Mouse (Mus musculus) ES-E14 (cell line): ENCODE measurements around the gene Lingo3. TPM values are rescaled to one million over a fixed set of nuclear protein-coding genes. Genes with fewer than 3 reads are reported as not detected.

Experiments
- DNase-seq: peaks from one replicate; pipeline ENCODE4 v3.0.0-alpha.2; 2013; ENCODE audit warnings: low read depth, low spot score
- H3K27ac ChIP-seq: 2 replicates; pipeline ENCODE4 v1.5.1; 2012; ENCODE audit warnings: low read depth, mild to moderate bottlenecking, low read length, moderate library complexity, mixed read lengths; ENCODE audit not compliant: poor library complexity, insufficient read depth, severe bottlenecking
- H3K36me3 ChIP-seq: 2 replicates; pipeline ENCODE4 v1.6.1; 2012; ENCODE audit warnings: mild to moderate bottlenecking, low read length, moderate library complexity, mixed read lengths; ENCODE audit not compliant: control insufficient read depth, poor library complexity, insufficient read depth, severe bottlenecking
- H3K4me1 ChIP-seq, 2 experiments: fragments of 150-350 bp in 1 of 2; sonication (generic) in 1 of 2; 2 replicates each; pipeline ENCODE4 v1.6.1; 2012; ENCODE audit warnings: low read length in 2 of 2, mild to moderate bottlenecking in 1 of 2, mixed read lengths in 1 of 2; ENCODE audit not compliant: control insufficient read depth in 2 of 2, insufficient read depth in 2 of 2, poor library complexity in 1 of 2
- H3K4me3 ChIP-seq, 2 experiments: fragments of 150-350 bp in 1 of 2; sonication (generic) in 1 of 2; 2 replicates each; pipeline ENCODE4 v1.5.1; 2012; ENCODE audit warnings: low read length in 2 of 2, low read depth in 1 of 2, mild to moderate bottlenecking in 1 of 2, mixed read lengths in 1 of 2; ENCODE audit not compliant: insufficient read depth in 1 of 2, poor library complexity in 1 of 2, severe bottlenecking in 1 of 2
- H3K9ac ChIP-seq: 2 replicates; pipeline ENCODE4 v1.6.1; 2012; ENCODE audit warnings: low read depth, mild to moderate bottlenecking, low read length, mixed read lengths; ENCODE audit not compliant: poor library complexity, insufficient read depth, severe bottlenecking
- H3K9me3 ChIP-seq: fragments of 150-350 bp; sonication (generic); 2 replicates; pipeline ENCODE4 v1.6.1; 2012; ENCODE audit warnings: low read depth, mild to moderate bottlenecking, low read length; ENCODE audit not compliant: control insufficient read depth, insufficient read depth
- CHD2 ChIP-seq: IDR thresholded peaks from 2 replicates; pipeline ENCODE4 v1.6.1; 2014; ENCODE audit warnings: mild to moderate bottlenecking, low read depth, low read length, inconsistent platforms
- HCFC1 ChIP-seq: IDR thresholded peaks from 2 replicates; pipeline ENCODE4 v1.6.1; 2012; ENCODE audit warnings: low read length, inconsistent platforms, borderline replicate concordance; ENCODE audit not compliant: insufficient read depth
- MAFK ChIP-seq: IDR thresholded peaks from 2 replicates; pipeline ENCODE4 v1.6.1; 2014; ENCODE audit warnings: mild to moderate bottlenecking, low read depth, low read length, inconsistent platforms; ENCODE audit not compliant: insufficient read depth
- ZC3H11A ChIP-seq: IDR thresholded peaks from 2 replicates; pipeline ENCODE4 v1.6.1; 2012; ENCODE audit warnings: low read depth, mild to moderate bottlenecking, inconsistent platforms, low read length, borderline replicate concordance
- ZNF384 ChIP-seq: IDR thresholded peaks from 2 replicates; pipeline ENCODE4 v1.6.1; 2012; ENCODE audit warnings: low read depth, low read length, inconsistent platforms
- in situ Hi-C, 2 experiments: fragments of 600-800 bp; cut with MboI; formaldehyde crosslinking; loops; one replicate each; pipeline ENCODE4 v1.15.1; 2025; ENCODE audit warnings: low sequenced_read_pairs in 2 of 2, inconsistent platforms in 1 of 2; ENCODE audit not compliant: unreplicated experiment in 2 of 2
- total RNA-seq: library from RNA; depleted of rRNA; stranded (reverse); fragments of 300-350 nt; gene quantifications from 2 replicates; pipeline ENCODE4 v1.2.3, GENCODE M21; 2012; rRNA removed

Lingo3 gene
- total RNA-seq, 1 experiment, result 2.4 TPM

DNA sequence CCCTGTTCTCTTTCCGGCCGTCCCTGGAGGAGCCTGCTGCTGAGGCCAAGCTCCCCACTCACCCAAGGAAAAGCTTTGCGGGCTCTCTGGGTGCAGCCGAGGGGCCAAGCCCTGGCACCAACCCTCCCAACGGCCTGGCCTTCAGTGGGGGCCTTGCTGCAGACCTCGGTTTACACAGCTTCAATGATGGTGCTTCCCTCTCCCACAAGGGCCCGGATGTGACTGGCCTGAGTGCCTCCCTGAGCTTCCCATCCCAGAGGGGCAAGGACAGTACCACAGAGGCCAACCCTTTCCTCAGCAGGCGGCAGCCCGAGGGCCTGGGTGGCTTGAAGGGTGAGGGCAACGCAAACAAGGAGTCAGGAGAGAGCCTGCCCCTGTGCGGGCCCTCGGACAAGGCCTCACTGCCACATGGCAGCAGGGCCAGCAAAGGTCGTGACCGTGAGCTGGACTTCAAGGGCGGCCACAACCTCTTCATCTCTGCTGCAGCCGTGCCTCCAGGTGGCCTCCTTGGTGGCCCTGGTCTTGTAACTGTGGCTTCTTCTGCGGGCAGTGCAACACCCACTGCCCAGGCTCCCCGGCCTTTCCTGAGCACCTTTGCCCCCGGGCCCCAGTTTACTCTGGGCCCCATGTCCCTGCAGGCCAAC, 53.0 kb downstream of the Lingo3 start:
- Histone ChIP-seq H3K4me3 (no peak overlapping the region), H3K9me3 (no peaks in the 10 kb centered on the region), H3K4me1 (peaks cover 0 to 8% of the 10 kb centered on the region in 2 experiments; a peak in 1 of 4 replicates), H3K9ac (no peak overlapping the region), H3K36me3 (peaks cover 87% of the 10 kb centered on the region), H3K27ac (no peak overlapping the region)
- TF ChIP-seq CHD2, result no peak
- no peak for TF ChIP-seq HCFC1
- TF ChIP-seq ZC3H11A, result no peak
- no peak for TF ChIP-seq MAFK
- no peak for TF ChIP-seq ZNF384
- DNase-seq, result no peak
- in situ Hi-C loops, result no loop called here

DNA sequence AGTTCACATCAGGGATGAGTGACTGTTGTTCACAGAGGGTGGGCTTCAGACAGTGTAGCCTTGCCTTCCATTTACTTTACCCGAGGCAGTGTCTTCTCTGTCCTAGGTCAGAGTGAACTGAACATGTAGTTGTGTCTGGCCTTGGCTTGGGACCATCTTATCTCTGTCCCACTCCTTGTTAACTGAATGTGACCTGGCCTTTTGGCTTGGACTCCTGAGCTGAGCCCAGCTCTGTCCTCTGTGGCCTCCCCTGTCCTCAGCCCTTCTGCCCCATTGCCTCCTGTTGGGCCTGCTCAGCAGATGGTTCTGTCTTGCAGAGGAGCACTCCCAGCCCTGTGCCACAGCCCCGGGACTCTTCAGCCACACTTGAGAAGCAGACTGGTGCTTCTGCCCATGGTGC, 56.3 kb downstream of the Lingo3 start:
- DNase-seq, result no peak
- peaks cover 93% of the 10 kb centered on the region for H3K36me3 ChIP-seq
- H3K27ac ChIP-seq, result no peak overlapping the region
- in situ Hi-C loops, result no loop called here
- no peak overlapping the region for H3K9ac ChIP-seq
- H3K4me1 ChIP-seq, result peaks cover 0 to 7% of the 10 kb centered on the region in 2 experiments; a peak in 1 of 4 replicates
- TF ChIP-seq ZNF384, result no peak
- TF ChIP-seq CHD2, result no peak
- no peak for TF ChIP-seq MAFK
- TF ChIP-seq HCFC1, result no peak
- TF ChIP-seq ZC3H11A, result no peak
- H3K9me3 ChIP-seq, result no peaks in the 10 kb centered on the region
- no peak overlapping the region for H3K4me3 ChIP-seq

DNA sequence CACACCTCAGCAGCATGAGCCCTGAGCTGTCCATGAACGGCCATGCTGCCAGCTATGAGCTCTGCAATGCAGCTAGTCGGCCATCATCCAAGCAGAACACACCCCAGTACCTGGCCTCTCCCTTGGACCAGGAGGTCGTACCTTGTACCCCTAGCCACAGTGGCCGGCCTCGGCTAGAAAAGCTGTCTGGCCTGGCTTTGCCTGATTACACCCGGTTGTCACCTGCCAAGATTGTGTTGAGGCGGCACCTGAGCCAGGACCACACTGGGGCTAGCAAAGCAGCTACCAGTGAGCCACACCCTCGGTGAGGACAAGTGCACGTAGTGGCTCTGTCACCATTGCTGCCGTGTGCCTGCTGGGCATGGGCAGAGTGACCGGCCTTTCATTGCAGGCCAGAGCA, 57.9 kb downstream of the Lingo3 start:
- in situ Hi-C loops, result no loop called here
- TF ChIP-seq CHD2 (no peak), MAFK (no peak), ZNF384 (no peak), ZC3H11A (no peak), HCFC1 (no peak)
- Histone ChIP-seq H3K9ac (no peak overlapping the region), H3K9me3 (no peaks in the 10 kb centered on the region), H3K4me3 (no peak overlapping the region), H3K36me3 (peaks cover 95% of the 10 kb centered on the region), H3K4me1 (peaks cover 0 to 5% of the 10 kb centered on the region in 2 experiments; a peak in 1 of 4 replicates), H3K27ac (no peak overlapping the region)
- no peak for DNase-seq

DNA sequence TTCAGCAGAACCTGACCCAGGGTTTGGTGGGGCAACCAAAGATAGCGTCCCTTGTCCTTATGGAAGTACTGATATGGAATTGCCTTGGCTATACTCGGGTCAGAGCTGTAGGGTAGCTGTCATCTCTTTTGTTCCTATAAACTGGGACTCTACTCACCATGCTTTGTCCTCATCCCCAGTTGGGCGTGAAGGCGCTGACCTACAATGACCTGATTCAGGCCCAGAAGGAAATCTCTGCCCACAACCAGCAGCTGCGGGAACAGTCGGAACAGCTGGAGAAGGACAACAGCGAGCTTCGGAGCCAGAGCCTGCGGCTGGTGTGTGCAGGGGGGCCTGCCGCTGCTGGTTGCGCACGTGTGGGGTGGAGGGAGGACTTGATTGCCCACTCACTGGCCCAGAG, 59.0 kb downstream of the Lingo3 start:
- H3K4me1 ChIP-seq, result peaks cover 0 to 5% of the 10 kb centered on the region in 2 experiments; a peak in 1 of 4 replicates
- TF ChIP-seq CHD2 (no peak), ZNF384 (no peak), MAFK (no peak), HCFC1 (no peak), ZC3H11A (no peak)
- H3K9ac ChIP-seq, result no peak overlapping the region
- H3K27ac ChIP-seq, result no peak overlapping the region
- H3K4me3 ChIP-seq, result no peak overlapping the region
- no peak for DNase-seq
- in situ Hi-C loops, result no loop called here
- peaks cover 90% of the 10 kb centered on the region for H3K36me3 ChIP-seq
- no peaks in the 10 kb centered on the region for H3K9me3 ChIP-seq

DNA sequence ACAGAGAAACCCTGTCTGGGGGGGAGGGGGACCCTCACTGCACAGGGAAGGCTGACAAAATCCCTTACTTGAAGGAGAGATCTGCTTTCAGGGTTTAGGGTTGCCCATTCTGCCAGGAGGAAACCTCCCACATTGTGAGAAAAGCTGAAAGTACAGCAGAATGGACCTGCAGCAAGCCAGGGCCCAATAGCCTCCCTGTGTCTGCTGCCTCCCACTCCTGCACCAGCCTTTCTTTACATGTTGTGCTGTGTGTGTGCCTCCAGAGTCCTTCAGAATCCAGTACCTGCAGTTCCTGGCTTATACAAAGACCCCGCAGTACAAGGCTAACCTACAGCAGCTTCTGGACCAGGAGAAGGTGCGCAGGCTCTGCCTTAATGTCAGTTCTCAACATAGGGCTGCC, 59.5 kb downstream of the Lingo3 start:
- peaks cover 0 to 5% of the 10 kb centered on the region in 2 experiments; a peak in 1 of 4 replicates for H3K4me1 ChIP-seq
- in situ Hi-C loops, result no loop called here
- no peaks in the 10 kb centered on the region for H3K9me3 ChIP-seq
- DNase-seq, result no peak
- no peak overlapping the region for H3K4me3 ChIP-seq
- no peak for TF ChIP-seq CHD2
- no peak for TF ChIP-seq ZC3H11A
- TF ChIP-seq ZNF384, result no peak
- no peak for TF ChIP-seq MAFK
- TF ChIP-seq HCFC1, result no peak
- peaks cover 89% of the 10 kb centered on the region for H3K36me3 ChIP-seq
- H3K9ac ChIP-seq, result no peak overlapping the region
- H3K27ac ChIP-seq, result no peak overlapping the region

Other genes starting within 250 kb of the Lingo3 start
- gene Scamp4, start 241.2 kb downstream of the Lingo3 start, total RNA-seq, result 54.8 and 83.8 TPM in 2 replicates
- gene Adat3, start 241.2 kb downstream of the Lingo3 start, total RNA-seq, result 12.2 and 12.7 TPM in 2 replicates
- gene Gm49322, start 238.0 kb downstream of the Lingo3 start, total RNA-seq, result 8.4 and 9.7 TPM in 2 replicates
- gene Csnk1g2, start 221.2 kb downstream of the Lingo3 start, total RNA-seq, result 138 and 167 TPM in 2 replicates
- gene Btbd2, start 187.0 kb downstream of the Lingo3 start, total RNA-seq, result 45.7 and 64.7 TPM in 2 replicates
- 33.6 and 40.7 TPM in 2 replicates for gene Mknk2, start 165.9 kb downstream of the Lingo3 start, total RNA-seq
- gene Mob3a, start 142.1 kb downstream of the Lingo3 start, total RNA-seq, result 18.8 and 29.2 TPM in 2 replicates
- gene Izumo4, start 141.9 kb downstream of the Lingo3 start, total RNA-seq, result 8.9 and 13.9 TPM in 2 replicates
- 74.8 and 106 TPM in 2 replicates for gene Ap3d1, start 101.8 kb downstream of the Lingo3 start, total RNA-seq
- gene Dot1l, start 88.8 kb downstream of the Lingo3 start, total RNA-seq, result 31.9 and 41.2 TPM in 2 replicates
- gene Sf3a2, start 45.8 kb downstream of the Lingo3 start, total RNA-seq, result 31.4 and 39.6 TPM in 2 replicates
- 77.2 and 87.1 TPM in 2 replicates for gene Plekhj1, start 45.4 kb downstream of the Lingo3 start, total RNA-seq
- gene Amh, start 38.8 kb downstream of the Lingo3 start, total RNA-seq, result 1.0 and 1.9 TPM in 2 replicates
- 0.67 and 1.0 TPM in 2 replicates for gene Jsrp1, start 30.5 kb downstream of the Lingo3 start, total RNA-seq
- gene Oaz1, start 17.4 kb downstream of the Lingo3 start, total RNA-seq, result 823 and 1,116 TPM in 2 replicates
- gene Lsm7, start 11.2 kb upstream of the Lingo3 start, total RNA-seq, result 385 and 464 TPM in 2 replicates
- gene Sppl2b, start 11.2 kb upstream of the Lingo3 start, total RNA-seq, result 38.9 and 66.1 TPM in 2 replicates
- gene Tmprss9, start 27.8 kb upstream of the Lingo3 start, total RNA-seq, result 0.26 TPM in 1 of 2 replicates, not detected in the other
- 219 and 244 TPM in 2 replicates for gene Timm13, start 56.9 kb upstream of the Lingo3 start, total RNA-seq
- gene Lmnb2, start 74.2 kb upstream of the Lingo3 start, total RNA-seq, result 66.5 and 88.2 TPM in 2 replicates
- gene Gadd45b, start 86.0 kb upstream of the Lingo3 start, total RNA-seq, result 26.4 and 36.0 TPM in 2 replicates
- gene Gng7, start 170.9 kb upstream of the Lingo3 start, total RNA-seq, result 0.79 and 0.94 TPM in 2 replicates
- gene Diras1, start 181.6 kb upstream of the Lingo3 start, total RNA-seq, result 1.1 and 1.3 TPM in 2 replicates
- gene Slc39a3, start 193.4 kb upstream of the Lingo3 start, total RNA-seq, result 12.6 and 13.1 TPM in 2 replicates
- 113 and 116 TPM in 2 replicates for gene Sgta, start 216.1 kb upstream of the Lingo3 start, total RNA-seq
- 155 and 174 TPM in 2 replicates for gene Thop1, start 226.0 kb upstream of the Lingo3 start, total RNA-seq